Mouse (Mus musculus): ENCODE data around the gene Ebpl. TPM values are rescaled to one million over a fixed set of nuclear protein-coding genes. Genes with fewer than 3 reads are reported as not detected.

Gene Ebpl
- polyA plus RNA-seq, 1 experiment from 2014 or later, result 9.7 TPM

DNA sequence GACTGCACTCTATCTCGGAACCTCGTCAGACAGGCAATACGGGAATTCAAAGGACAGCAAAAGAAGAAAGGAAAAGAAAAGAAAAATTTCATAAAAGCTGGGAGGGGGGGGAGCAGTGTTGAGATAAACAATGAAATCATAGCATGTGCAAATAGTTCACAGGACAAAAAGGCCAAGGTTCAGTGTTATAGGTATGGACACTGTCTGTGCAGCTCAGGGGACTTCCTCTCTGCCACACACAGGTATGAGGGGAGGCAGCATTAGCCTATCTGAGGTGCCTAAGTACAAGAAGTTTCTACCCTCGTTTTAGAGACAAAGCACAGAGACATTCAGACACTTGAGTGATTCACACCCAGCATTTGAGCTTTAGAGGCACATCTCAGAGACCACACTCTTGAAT is 39.0 kb downstream of the Ebpl start:
- peaks cover 7% of the 10 kb centered on the region; the same call in 1 of the 2 replicates for H3K4me1 ChIP-seq
- DNase-seq (ENCODE audit: low spot score), result no peak
- no peak overlapping the region for H3K27ac ChIP-seq (replicated peaks)
- WGBS, result 90% methylated on average over 4 of the region's 4 CpGs
- peaks cover 7% of the 10 kb centered on the region; the same call in 1 of the 2 replicates for H3K9me3 ChIP-seq
- no peaks in the 10 kb centered on the region for H3K27me3 ChIP-seq (replicated peaks; ENCODE audit: low read depth, poor library complexity, severe bottlenecking)
- no peaks in the 10 kb centered on the region for H3K36me3 ChIP-seq (replicated peaks)
- no peak overlapping the region for H3K4me3 ChIP-seq

DNA sequence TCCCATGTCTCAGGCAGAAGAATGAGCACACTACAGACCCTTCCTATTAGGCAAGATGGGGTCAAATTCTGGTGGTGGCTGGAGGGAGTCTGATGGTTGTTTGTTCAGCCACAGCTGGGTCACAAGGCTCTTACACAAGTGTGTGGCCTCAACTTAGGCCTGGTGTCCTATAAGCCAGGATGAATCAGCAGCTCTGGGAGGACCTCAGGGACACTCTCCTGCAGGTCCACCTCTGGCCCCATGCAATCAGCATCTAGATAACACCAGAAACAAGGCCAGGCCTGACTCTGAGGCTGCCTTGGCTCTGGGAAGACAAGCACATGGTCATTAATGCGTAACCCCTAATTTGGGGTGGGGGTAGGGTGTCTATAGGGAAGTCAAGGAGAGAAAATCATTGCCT is 39.5 kb downstream of the Ebpl start:
- no peaks in the 10 kb centered on the region for H3K36me3 ChIP-seq (replicated peaks)
- no peaks in the 10 kb centered on the region for H3K27me3 ChIP-seq (replicated peaks; ENCODE audit: low read depth, poor library complexity, severe bottlenecking)
- H3K9me3 ChIP-seq, result peaks cover 7% of the 10 kb centered on the region; the same call in 1 of the 2 replicates
- H3K27ac ChIP-seq (replicated peaks), result no peak overlapping the region
- no peak for DNase-seq (ENCODE audit: low spot score)
- WGBS, result 88% methylated on average over 1 of the region's 1 CpGs
- peaks cover 7% of the 10 kb centered on the region; the same call in 1 of the 2 replicates for H3K4me1 ChIP-seq
- H3K4me3 ChIP-seq, result no peak overlapping the region

DNA sequence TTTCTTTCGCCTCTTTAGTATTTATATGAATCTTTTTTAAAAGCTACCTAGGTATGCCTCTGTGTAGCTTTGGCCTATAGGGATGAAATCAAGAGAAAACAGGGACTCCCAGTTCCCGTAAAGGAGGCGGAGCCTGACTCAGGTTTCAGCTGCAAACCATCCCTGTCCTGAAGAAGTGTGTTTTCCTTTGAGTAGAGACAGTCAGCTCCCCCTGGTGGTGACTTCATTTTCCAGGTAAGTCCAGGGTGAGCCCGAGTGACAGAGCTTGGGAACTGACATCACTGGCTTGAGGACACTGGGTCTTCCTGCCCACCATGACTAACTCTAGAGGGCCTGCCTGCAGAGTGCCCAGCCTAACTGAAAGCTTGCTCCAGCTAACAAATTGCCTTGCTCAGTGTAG is 43.4 kb downstream of the Ebpl start:
- Histone ChIP-seq H3K4me3 (no peak overlapping the region), H3K4me1 (peaks cover 7% of the 10 kb centered on the region; the same call in 1 of the 2 replicates), H3K27me3 (replicated peaks; ENCODE audit: low read depth, poor library complexity, severe bottlenecking) (no peaks in the 10 kb centered on the region), H3K9me3 (no peaks in the 10 kb centered on the region), H3K27ac (replicated peaks) (no peak overlapping the region), H3K36me3 (replicated peaks) (no peaks in the 10 kb centered on the region)
- 32% methylated on average over 4 of the region's 4 CpGs for WGBS
- DNase-seq (ENCODE audit: low spot score), result peak; percentile 66

- H3K9me3 ChIP-seq, result no peaks in the 10 kb centered on the region
- H3K36me3 ChIP-seq (replicated peaks), result no peaks in the 10 kb centered on the region
- no peak overlapping the region for H3K27ac ChIP-seq (replicated peaks)
- DNase-seq (ENCODE audit: low spot score), result no peak
- H3K4me1 ChIP-seq, result peaks cover 10% of the 10 kb centered on the region; the same call in 1 of the 2 replicates
- 76% methylated on average over 12 of the region's 12 CpGs for WGBS
- H3K27me3 ChIP-seq (replicated peaks; ENCODE audit: low read depth, poor library complexity, severe bottlenecking), result no peaks in the 10 kb centered on the region
- H3K4me3 ChIP-seq, result no peak overlapping the region
Measured at GRCm38 (mm10) chr14:61310963-61311362, 49.3 kb downstream of the Ebpl start.

- Histone ChIP-seq H3K27ac (replicated peaks) (no peak overlapping the region), H3K36me3 (replicated peaks) (no peaks in the 10 kb centered on the region), H3K4me1 (peaks cover 10% of the 10 kb centered on the region; the same call in 1 of the 2 replicates), H3K4me3 (no peak overlapping the region), H3K9me3 (no peaks in the 10 kb centered on the region), H3K27me3 (replicated peaks; ENCODE audit: low read depth, poor library complexity, severe bottlenecking) (no peaks in the 10 kb centered on the region)
- WGBS, result 80% methylated on average over 7 of the region's 7 CpGs
- DNase-seq (ENCODE audit: low spot score), result no peak
Measured at GRCm38 (mm10) chr14:61310036-61310772, 50.0 kb downstream of the Ebpl start.

GRCm38 (mm10) chr14:61309593-61309992 is 50.6 kb downstream of the Ebpl start, which contains the start of gene Arl11:
Arl11 (plus strand) TSS chr14:61309753.
- DNase-seq (ENCODE audit: low spot score), result no peak
- 68% methylated on average over 6 of the region's 6 CpGs for WGBS
- H3K4me1 ChIP-seq, result peaks cover 10% of the 10 kb centered on the region; the same call in 1 of the 2 replicates
- H3K4me3 ChIP-seq, result no peak within 1 kb of the TSS
- H3K36me3 ChIP-seq (replicated peaks), result no peaks in the 10 kb centered on the region
- no peak within 1 kb of the TSS for H3K27ac ChIP-seq (replicated peaks)
- H3K9me3 ChIP-seq, result no peaks in the 10 kb centered on the region
- H3K27me3 ChIP-seq (replicated peaks; ENCODE audit: low read depth, poor library complexity, severe bottlenecking), result no peaks in the 10 kb centered on the region

DNA sequence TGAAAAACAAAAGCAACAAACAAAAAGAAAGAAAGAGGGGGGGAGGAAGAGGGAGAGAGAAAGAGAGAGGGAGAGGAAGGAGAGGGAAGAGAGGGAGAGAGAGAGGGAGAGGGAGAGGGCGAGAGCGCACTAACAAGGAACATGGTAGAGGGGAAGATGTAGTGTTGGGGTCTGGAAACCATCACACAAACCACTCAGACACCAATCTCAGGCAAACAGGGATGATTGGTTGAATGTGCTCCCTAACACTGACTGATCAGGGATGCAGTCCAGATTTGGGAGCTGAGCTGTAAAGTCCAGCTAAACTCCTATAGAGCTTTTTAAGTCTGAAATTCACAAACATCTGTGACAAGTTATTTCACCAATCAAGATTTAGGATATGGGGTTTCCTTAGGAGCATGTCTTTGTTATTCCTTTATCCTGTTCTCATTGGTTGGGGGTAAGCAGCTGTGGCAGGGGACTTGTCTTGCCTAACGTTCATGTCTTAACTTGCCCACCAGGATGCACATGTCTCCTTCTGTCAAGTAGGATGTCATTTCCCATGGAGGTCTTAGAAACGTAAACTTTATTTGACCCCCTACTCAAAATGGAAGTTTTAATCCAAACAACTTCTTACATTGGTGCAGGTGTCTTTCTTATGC is 56.1 kb downstream of the Ebpl start:
- Histone ChIP-seq H3K4me3 (no peak overlapping the region), H3K9me3 (no peaks in the 10 kb centered on the region), H3K27ac (replicated peaks) (no peak overlapping the region), H3K36me3 (replicated peaks) (no peaks in the 10 kb centered on the region), H3K27me3 (replicated peaks; ENCODE audit: low read depth, poor library complexity, severe bottlenecking) (no peaks in the 10 kb centered on the region), H3K4me1 (0 out of 2 replicates have a peak, but pooled peaks cover 3% of the 10 kb centered on the region)
- DNase-seq (ENCODE audit: low spot score), result no peak
- 79% methylated on average over 4 of the region's 4 CpGs for WGBS

DNA sequence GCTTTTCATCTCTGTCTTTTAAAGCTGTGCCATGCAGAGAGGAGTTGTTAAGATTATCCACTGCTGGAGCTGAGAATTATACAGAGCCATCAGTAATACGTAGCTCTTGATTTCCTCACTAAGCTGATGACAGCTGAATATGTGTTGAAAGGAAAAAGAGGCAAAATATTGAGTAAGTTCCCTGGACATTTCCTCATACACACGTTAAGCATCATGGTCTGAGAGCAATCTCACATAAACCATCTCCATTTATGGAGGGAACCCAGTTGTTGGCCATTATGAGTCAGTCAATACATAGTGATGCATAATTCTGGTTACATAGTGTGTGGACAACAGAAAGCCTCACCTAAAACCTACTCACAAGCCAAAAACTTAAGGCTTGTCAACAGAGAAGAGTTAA is 57.8 kb downstream of the Ebpl start:
- H3K27me3 ChIP-seq (replicated peaks; ENCODE audit: low read depth, poor library complexity, severe bottlenecking), result no peaks in the 10 kb centered on the region
- no peak overlapping the region for H3K4me3 ChIP-seq
- no peak for DNase-seq (ENCODE audit: low spot score)
- no peaks in the 10 kb centered on the region for H3K9me3 ChIP-seq
- no peaks in the 10 kb centered on the region for H3K36me3 ChIP-seq (replicated peaks)
- WGBS, result 84% methylated on average over 2 of the region's 2 CpGs
- H3K27ac ChIP-seq (replicated peaks), result no peak overlapping the region
- H3K4me1 ChIP-seq, result 0 out of 2 replicates have a peak, but pooled peaks cover 3% of the 10 kb centered on the region

- WGBS, result 52% methylated on average over 2 of the region's 2 CpGs
- H3K27ac ChIP-seq (replicated peaks), result no peak overlapping the region
- 0 out of 2 replicates have a peak, but pooled peaks cover 3% of the 10 kb centered on the region for H3K4me1 ChIP-seq
- no peaks in the 10 kb centered on the region for H3K9me3 ChIP-seq
- no peaks in the 10 kb centered on the region for H3K36me3 ChIP-seq (replicated peaks)
- H3K27me3 ChIP-seq (replicated peaks; ENCODE audit: low read depth, poor library complexity, severe bottlenecking), result no peaks in the 10 kb centered on the region
- DNase-seq (ENCODE audit: low spot score), result no peak
- no peak overlapping the region for H3K4me3 ChIP-seq
Measured at GRCm38 (mm10) chr14:61301323-61301722, 58.9 kb downstream of the Ebpl start.

GRCm38 (mm10) chr14:61299810-61300209 is 60.4 kb downstream of the Ebpl start:
- H3K4me3 ChIP-seq, result no peak overlapping the region

GRCm38 (mm10) chr14:61294738-61295079 is 65.5 kb downstream of the Ebpl start:
- Histone ChIP-seq H3K9me3 (no peaks in the 10 kb centered on the region), H3K4me1 (0 out of 2 replicates have a peak, but pooled peaks cover 1% of the 10 kb centered on the region), H3K36me3 (replicated peaks) (no peaks in the 10 kb centered on the region), H3K27ac (replicated peaks) (no peak overlapping the region), H3K27me3 (replicated peaks; ENCODE audit: low read depth, poor library complexity, severe bottlenecking) (no peaks in the 10 kb centered on the region), H3K4me3 (no peak overlapping the region)
- WGBS, result 19% methylated on average over 6 of the region's 6 CpGs
- DNase-seq (ENCODE audit: low spot score), result peak; percentile 69

More at GRCm38 (mm10) chr14:61299810-61300209, 60.4 kb downstream of the Ebpl start:
- DNase-seq (ENCODE audit: low spot score), result no peak
- Histone ChIP-seq H3K4me1 (0 out of 2 replicates have a peak, but pooled peaks cover 3% of the 10 kb centered on the region), H3K9me3 (no peaks in the 10 kb centered on the region), H3K27me3 (replicated peaks; ENCODE audit: low read depth, poor library complexity, severe bottlenecking) (no peaks in the 10 kb centered on the region), H3K36me3 (replicated peaks) (no peaks in the 10 kb centered on the region), H3K27ac (replicated peaks) (no peak overlapping the region)
- 86% methylated on average over 6 of the region's 6 CpGs for WGBS

DNA sequence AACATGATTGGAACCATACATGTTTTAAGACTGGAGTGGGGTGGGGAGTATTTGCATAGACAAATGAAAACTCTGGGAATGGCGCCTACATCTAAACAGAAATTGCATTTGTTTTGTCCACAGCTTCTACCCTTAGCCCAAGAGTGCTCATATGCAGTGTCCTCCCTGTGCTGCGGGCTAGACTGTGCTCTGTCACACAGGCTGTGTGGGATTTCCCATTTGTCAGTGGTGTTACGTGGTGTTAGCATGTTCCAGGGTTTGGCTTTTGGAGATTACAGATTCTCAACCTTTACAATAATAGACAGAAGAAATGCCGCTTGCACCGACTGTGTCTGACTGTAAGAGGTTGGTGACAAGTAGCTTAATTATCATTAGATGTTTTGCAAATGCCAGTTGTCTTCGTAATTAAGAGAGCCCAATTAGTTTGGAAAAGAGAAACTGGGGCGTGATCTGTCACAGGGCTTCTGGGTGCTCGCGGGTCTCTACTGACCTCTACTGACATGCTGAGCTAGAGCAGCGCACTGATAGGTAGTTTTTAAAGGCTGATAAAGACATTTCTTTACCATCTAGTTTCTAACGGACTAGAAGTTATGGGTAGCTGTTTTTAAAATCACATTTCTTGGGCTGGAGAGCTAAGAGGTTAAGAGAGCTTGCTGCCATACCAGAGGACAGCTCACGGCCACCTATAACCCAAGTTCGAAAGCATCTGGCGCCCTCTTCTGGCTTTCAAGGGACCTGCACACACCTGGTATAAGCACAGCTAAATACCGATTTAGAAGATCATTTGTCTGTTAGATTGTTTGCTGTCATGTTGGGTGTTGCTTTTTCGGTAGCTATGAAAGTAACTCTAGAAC is 66.1 kb downstream of the Ebpl start:
- Histone ChIP-seq H3K4me1 (no peaks in the 10 kb centered on the region), H3K9me3 (no peaks in the 10 kb centered on the region), H3K27me3 (replicated peaks; ENCODE audit: low read depth, poor library complexity, severe bottlenecking) (no peaks in the 10 kb centered on the region), H3K4me3 (no peak overlapping the region), H3K27ac (replicated peaks) (no peak overlapping the region), H3K36me3 (replicated peaks) (no peaks in the 10 kb centered on the region)
- DNase-seq (ENCODE audit: low spot score), result peak; percentile 63
- 52% methylated on average over 16 of the region's 16 CpGs for WGBS

Measured in embryonic facial prominence, embryonic 10.5 days (tissue).